Mouse (Mus musculus): ENCODE data around the gene Mtch2.
"Not testable (repeated sequence)": the region's sequence is repeated elsewhere in the genome, so short reads cannot be mapped to it uniquely, and the experiment has no call there.

Mtch2 gene

DNA sequence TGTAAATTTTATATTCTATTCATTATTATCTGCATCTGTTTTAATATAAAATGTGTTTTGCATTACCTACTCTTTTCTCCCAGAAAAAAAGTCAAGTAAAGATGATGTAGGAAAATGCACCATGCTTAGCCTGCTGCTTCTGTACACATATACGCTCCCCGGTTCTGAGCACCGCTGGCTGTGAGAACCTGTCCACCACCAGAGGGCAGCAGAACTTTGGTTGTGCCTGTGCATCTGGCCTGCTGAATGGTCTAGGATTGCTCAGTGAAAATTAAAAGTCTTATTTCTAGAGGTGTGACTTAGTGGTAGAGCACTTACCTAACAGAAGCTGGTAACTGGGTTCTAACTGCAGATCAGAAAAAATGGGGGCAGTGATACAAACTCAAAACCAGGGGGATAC is 19.6 kb downstream of the Mtch2 start:
- peak; percentile 85 to 91 for DNase-seq

GRCm38 (mm10) chr2:90870136-90870601 is 23.2 kb downstream of the Mtch2 start:
- no peak for DNase-seq

GRCm38 (mm10) chr2:90871180-90871961 is 24.4 kb downstream of the Mtch2 start:
- no peak for DNase-seq

DNA sequence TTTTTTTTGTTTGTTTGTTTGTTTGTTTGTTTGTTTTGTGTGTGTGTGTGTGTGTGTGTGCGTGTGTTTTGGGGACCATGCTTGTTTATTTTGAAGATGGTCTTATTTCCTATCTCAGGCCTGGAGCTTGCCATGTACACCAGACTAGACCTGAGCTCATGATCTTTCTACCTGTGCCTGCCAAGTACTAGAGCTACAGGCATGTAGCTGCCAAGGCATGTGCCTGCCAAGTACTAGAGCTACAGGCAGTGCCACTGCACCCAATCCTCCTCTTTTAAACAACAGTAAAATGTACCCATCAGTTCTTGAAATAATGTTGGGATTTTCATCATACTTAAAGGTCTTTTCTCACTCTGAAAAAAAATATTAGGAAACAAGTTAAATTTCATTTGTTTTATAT is 27.1 kb downstream of the Mtch2 start:
- no peak for DNase-seq

DNA sequence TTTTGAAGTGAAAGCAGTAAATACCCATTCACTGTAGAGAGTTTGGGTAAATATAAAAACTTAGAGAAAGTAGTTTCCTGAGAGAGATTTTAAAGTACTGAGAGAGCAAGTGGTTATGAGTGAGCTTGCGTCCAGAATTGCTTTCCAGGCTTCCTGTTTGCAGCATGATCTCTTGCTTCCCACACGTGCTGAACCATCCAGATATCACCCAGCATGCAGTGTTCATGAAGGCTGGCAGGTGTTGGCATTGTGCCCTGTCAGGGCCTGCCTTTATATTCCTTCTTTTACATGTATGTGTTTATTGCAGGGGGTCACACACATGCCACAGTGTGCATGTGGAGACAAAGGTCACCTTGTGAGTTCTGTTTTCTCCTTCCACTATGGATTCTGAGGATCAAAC is 28.3 kb downstream of the Mtch2 start:
- no peak for DNase-seq

- DNase-seq: no peak
Observed at GRCm38 (mm10) chr2:90877584-90878259, 30.8 kb downstream of the Mtch2 start.

DNA sequence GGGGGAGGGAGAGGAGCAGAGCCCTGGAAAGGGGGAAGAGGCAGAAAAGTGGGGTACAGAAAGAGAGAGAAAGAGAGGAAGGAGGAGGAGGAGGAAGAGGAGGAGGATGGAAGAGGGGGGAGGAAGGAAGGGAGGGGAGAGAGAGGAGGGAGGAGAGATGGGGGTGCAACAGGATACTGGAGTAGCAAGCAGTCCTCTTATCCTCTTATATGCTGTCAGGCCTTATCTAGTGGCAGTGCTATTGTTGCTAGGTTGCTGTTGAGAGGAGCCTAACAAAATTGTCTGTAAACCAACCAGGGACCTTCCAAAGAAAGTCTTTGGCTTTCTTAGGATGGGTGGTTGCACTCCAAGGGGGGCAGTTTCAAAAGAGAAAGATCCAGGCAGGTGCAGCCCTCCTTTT is 32.5 kb downstream of the Mtch2 start:
- DNase-seq: no peak

DNA sequence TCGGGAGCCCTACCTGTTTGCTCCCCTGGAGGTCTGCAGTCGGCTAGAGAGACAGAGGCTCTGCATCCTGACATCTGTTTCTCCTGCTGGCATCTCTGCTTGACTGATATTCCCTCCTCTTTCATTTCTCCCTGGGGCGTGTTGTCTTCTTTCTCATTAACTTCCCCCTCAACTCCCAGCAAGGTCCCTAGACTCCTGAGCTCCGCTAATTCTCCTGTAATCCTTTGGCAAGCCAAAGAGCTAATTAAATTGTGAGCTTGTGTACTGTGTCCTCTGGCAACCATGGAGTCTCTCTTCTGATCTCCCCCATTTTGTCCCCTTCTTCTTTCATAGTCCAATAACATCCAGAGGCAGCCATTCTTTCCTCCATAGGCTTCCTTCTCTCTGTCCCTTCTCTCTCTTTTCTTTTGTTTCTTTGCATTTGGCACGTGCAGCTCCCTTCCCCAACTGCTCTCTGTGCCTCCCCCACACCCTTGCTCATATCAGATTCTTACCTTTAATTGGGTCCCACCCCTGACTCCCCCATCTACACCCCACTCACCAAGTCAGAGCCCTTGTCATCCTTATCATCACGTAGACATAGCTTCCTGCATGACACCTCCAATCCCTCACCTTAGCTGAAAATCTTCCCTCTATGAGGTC is 33.3 kb downstream of the Mtch2 start:
- DNase-seq: no peak

GRCm38 (mm10) chr2:90881824-90882223 is 34.9 kb downstream of the Mtch2 start:
- no peak for DNase-seq

DNA sequence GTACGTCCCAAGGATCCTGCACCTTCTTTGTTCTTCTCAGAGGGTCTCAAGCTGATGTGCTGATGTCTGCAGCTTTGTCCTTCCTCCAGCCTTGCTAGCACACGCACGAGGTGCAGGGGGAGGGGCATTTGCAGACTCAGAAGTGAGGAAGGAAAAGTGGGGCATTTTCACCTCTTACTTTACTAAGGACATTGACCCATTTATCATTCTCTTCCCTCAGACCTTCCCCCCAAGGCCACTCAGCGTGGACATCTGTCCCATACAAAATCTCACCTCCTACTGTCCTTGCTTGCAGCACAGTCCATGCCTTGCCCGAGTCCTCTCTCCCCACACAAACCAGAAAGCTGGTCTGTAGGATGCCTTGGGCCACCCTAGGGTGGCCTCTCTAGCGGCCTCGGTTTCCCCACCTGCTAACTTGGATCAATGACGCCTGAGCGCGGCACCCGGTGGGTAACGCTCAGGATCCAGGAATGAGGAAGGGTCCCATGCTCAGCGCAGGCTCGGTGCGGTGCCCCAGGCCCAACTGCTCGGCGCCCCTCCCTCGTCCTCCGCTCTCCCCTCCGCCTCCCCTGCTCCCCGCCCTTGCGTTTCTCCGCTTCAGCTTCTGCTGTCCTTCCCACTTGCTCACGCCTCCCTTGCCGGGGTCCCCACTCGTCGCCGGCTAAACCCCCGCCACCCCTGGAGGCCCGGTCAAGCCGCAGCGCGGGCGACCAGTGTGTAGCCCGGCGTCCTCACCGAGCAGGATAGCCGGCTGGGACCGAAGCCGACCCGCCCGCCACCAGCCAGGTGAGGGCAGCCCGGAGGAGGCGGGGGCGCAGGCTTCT is 38.5 kb downstream of the Mtch2 start, which contains the start of gene C1qtnf4:
Gene C1qtnf4 (plus strand): TSS at position 643 of the 824 bp plus-strand sequence.
- DNase-seq: peak; percentile 22 to 55

DNA sequence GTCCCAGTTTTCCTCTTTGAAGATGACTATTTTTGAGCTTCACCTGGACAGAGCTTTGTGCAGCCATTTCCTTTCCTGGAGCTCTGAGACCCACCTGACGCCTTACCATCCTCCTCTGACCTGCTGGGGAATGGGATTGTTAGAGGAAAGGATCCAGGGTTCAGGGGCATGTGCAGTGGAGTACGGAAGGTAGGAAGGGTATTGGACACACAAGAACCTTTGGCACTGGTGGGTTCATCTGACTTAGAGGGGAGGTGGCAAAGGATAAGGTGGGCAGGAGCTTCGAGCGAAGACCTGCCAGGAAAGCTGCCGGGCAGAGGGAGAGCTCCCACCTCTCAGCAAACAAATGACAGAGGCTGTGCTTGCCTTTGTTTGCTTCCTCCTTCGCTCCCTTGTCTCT is 39.5 kb downstream of the Mtch2 start:
- no peak for DNase-seq

GRCm38 (mm10) chr2:90887627-90888026 is 40.7 kb downstream of the Mtch2 start:
- no peak for DNase-seq

DNA sequence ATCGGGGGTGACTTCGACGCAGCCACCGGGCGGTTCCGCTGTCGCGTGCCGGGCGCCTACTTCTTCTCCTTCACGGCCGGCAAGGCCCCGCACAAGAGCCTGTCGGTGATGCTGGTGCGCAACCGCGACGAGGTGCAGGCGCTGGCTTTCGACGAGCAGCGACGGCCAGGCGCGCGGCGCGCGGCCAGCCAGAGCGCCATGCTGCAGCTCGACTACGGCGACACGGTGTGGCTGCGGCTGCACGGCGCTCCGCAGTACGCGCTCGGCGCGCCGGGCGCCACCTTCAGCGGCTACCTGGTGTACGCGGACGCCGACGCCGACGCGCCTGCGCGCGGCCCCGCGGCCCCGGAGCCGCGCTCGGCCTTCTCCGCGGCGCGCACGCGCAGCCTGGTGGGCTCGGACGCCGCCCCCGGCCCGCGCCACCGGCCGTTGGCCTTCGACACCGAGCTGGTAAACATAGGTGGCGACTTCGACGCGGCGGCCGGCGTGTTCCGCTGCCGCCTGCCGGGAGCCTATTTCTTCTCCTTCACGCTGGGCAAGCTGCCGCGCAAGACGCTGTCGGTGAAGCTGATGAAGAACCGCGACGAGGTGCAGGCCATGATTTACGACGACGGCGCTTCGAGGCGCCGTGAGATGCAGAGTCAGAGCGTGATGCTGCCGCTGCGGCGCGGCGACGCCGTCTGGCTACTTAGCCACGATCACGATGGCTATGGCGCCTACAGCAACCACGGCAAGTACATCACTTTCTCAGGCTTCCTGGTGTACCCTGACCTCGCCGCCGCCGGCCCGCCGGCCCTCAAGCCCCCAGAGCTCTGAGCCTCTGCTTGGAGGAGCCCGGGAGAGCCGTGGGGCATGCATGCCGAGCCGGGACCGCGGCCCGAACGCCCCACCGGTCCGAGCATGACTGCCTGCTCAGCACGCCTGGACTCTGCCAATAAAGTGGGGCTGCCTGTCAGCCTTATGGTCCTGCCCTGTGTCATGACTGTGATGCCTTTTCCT is 42.9 kb downstream of the Mtch2 start:
- peak; percentile 43 to 81 for DNase-seq

DNA sequence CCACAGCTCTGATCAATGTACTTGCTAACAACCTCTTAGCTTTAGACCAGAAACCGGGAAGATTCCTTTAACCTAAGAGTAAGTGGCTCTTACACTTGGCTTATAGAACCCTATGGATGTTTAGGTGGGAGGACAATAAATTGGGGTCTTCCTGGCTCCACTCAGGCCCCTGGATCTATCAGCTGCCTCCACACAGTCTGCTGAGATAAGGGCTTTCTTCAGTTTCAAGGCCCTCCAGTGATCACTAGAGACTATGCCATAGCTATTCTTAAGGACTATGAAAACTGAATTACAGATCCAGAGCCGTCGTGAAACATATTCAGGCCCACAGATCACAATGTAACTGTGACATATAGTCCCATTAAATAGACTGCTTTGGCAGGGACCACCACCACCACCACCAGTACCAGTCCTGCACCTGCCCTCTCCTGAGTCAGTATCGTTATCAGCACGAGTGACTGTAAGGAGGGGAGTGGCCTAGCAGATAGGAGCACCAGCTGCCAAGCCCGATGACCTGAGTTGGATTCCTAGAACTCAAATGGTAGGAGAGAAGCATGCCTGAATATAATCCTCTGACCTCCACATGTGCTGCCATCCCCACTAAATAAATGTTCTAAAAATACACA is 46.8 kb downstream of the Mtch2 start:
- no peak for DNase-seq

- not testable (repeated sequence) for DNase-seq
Observed at GRCm38 (mm10) chr2:90894299-90894677, 47.3 kb downstream of the Mtch2 start.

DNA sequence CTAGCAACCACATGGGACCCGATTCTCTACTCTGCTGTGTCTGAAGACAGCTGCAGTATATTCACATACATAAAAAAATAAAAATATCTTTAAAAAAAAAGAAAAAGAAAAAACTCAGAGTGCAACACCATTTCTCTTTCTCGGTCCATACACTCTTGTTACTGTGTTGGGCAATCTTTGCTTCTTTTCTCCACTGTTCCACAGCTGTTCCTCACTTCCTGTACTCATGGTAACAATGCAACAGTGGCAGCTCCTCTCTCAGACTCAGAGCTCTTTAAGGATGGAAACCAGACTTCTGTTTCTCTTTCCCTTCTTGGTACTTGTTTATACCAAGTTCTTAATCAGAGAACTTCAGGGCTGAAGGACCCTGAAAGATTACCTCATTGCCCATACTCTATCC is 56.4 kb downstream of the Mtch2 start:
- no peak for DNase-seq

DNA sequence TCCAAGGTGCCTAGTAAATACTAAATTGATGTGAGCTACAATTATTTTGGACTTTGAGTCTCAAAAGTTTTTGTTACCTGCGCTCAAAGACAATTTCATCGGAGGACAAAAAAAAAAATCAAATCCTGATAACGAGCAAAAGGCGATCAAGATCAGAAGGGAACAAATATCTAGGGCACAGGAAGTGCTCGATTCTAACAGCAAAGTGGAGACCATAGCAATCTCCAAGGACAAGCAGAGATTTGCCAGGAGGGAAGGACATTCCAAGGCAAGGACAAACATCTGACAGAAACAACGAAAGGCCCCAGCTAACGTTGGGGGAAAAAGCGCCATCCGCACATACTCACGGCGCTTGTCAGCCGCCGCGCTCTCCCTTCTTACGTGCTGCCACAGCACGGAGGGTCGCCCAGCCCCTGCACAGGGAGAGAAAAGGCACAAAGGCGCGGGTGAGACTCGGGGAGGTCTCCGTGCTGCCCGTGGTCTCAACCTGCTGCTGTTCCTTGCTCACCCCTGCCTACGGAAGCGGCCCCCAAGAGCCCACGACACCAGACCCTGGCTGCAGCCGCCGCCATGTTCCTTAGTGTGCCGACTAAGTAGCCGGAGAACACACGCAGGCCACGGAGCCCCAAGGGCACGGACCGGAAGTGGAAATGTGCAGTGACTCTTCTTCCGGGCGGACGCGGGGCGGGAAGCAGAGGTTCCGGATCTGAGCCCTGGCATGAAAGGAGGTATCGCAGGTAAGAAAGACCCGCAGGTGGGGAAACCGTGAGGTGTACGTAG is 57.3 kb downstream of the Mtch2 start, which contains the start of the genes Kbtbd4 and Ndufs3:
Gene Kbtbd4 (plus strand): TSS at position 665 of the 780 bp plus-strand sequence.
Gene Ndufs3 (minus strand): TSS at position 752 of the 780 bp plus-strand sequence.
- DNase-seq: peak; percentile 89 to 94

GRCm38 (mm10) chr2:90904856-90905224 is 57.9 kb downstream of the Mtch2 start:
- peak; percentile 63 to 76 for DNase-seq

DNA sequence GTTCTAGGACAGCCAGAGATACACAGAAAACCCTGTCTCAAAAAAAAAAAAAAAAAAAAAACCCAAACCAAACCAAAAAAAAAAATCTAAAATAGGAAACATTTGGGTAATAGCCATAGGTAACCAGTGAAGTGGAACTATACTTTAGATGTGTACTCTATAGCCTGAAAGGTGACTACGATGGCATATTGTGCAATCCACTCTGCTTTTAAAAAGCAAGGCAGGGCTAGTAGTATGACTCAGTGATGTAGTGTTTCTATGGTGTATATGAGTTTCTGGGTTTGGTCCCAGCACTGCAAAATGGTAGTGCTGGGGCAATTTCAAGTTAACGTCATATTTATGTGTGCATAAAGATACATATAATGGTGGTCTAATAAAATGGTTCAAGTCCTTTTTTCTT is 59.8 kb downstream of the Mtch2 start:
- DNase-seq: no peak

DNA sequence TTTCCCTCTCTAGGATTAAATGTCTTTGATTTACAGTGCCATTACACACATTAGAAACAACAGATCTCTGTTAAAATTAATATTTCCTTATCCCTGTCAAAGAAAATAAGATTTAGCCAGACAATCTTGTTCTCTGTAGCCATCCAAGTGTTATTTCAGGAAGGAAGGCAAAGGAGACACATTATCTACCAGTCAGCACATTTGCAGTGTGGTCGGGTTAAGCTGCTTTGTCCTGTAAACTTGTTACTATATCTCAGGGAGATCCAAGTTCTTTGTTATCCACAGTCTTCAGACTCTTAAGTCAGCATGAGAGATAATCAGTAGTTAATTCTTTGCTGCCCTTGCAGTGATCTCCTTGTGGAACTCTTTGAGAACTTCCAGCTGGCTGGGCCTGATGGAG is 63.9 kb downstream of the Mtch2 start:
- DNase-seq: no peak
